Mouse (Mus musculus) bone marrow, adult 2 months (tissue): ENCODE data around the gene Glcci1.

Experiments used
- CTCF ChIP-seq: fragments of 200-500 bp; IDR thresholded peaks from 2 replicates; pipeline ENCODE4 v1.5.1; 2011; ENCODE audit warnings: low read length, control low read depth; ENCODE audit not compliant: control insufficient read depth, insufficient read depth
- POLR2A ChIP-seq: fragments of 200-500 bp; IDR thresholded peaks from 2 replicates; pipeline ENCODE4 v1.6.1; 2011; ENCODE audit warnings: low read depth, mild to moderate bottlenecking, control low read depth, low read length, borderline replicate concordance; ENCODE audit not compliant: control insufficient read depth

DNA sequence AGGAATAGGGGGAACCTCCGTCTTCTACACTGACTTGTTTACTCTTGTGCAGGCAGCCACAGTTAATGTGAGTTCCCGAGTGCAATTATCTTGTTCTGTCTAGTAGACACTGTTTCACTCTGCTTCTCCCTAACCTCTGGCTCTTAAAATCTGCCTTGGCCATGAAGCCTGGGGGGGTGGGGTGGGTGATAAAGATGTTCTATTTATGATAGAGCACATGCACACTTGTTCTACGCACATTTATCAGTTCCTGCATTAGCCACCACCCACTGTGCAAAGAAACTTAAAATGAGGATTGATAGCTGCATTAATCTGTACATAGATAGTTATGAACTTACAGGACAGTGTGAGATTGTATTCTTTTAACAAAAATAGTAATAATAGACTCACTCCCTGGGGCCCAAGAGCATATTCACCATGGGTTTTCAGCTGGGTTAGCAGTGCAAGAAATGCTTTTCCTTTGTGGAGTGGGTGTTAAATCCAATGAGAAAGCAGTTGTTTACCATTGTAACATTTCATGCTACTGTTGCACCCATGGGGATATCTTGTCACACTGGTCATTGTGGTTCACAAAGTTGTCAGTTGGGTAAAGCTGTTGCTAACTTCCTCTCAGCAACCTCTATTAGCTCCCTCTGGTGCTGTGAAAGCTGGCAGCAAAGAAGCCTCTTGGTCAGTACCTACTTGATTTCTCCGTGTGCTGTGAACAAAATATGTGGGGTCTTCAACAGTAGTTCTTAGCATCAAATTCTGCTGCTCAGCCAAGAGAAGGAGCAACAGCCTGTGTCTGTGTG is 21.9 kb downstream of the Glcci1 start:
- no peak for TF ChIP-seq CTCF
- no peak for TF ChIP-seq POLR2A
